Mouse (Mus musculus) spleen, adult 2 months (tissue): ENCODE results near the gene Gm11444.

Experiments used
- CTCF ChIP-seq: fragments of 200-500 bp; IDR thresholded peaks from 2 replicates; pipeline ENCODE4 v1.5.1; 2011; ENCODE audit warnings: mild to moderate bottlenecking, inconsistent platforms; ENCODE audit not compliant: insufficient read depth, insufficient read length, insufficient replicate concordance; ENCODE audit errors: extremely low read depth
- POLR2A ChIP-seq: fragments of 200-500 bp; IDR thresholded peaks from 2 replicates; pipeline ENCODE4 v1.6.1; 2011; ENCODE audit warnings: low read depth, low read length, inconsistent platforms

- TF ChIP-seq POLR2A (no peak), CTCF (no peak)
Observed at GRCm38 (mm10) chr11:85835001-85835752, 15.0 kb downstream of the Gm11444 start.
